Mouse (Mus musculus): ENCODE results near the gene Ndufaf8. TPM values are rescaled to one million over a fixed set of nuclear protein-coding genes. Genes with fewer than 3 reads are reported as not detected.

The Ndufaf8 gene
- polyA plus RNA-seq (2015; fragmentation: Illumina TruSeq; extraction: RNeasy Lipid Tissue Mini Kit (QIAGEN cat#74804); ENCODE audit: insufficient read depth, low replicate concordance) = 4.6 TPM

DNA sequence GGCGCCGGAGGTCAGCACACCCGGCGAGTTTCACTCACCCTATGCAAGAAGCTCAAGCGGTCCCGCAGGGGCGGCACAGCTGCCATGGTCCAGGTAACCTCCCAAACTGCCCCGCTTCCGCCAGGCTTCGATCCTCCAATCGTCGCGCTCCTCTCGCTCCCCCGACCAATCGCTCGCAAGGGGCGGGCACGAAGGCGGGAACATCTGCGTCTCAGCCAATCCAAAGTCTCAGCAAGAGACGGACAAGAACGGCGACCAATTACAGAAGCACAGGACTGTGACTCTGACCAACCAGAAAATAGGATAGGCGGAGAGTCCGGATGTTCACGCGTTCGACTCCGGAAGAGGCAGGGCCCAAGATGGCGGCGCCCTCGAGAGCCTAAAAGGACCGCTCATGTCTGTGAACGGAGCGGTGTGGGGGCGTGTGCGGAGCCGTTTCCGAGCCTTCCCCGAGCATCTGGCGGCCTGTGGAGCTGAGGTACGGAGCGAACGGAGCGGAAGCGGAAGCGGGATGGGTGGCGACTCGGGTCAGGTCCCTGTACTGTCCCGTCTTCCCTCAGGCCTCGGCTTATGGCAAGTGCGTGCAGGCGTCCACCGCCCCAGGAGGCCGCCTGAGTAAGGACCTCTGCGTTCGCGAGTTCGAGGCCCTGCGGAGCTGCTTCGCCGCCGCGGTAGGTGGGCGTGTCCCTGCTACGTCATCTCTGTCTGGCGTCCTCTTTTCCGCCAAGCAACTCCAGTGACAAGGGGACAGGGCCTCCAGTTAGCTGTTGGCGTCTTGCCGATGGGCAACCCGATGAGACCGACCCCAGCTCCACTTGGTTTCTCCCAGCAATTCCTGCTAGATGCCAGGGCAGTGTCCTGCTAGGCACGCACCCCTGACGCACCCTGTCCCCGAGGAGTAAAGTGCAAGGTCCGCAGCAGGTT lies at the start of gene Ndufaf8, which contains the start of gene Tepsin:
Gene Ndufaf8 (plus strand): TSS at position 341 of the 924 bp plus-strand sequence.
Gene Tepsin (minus strand): TSS at position 144 of the 924 bp plus-strand sequence.

DNA sequence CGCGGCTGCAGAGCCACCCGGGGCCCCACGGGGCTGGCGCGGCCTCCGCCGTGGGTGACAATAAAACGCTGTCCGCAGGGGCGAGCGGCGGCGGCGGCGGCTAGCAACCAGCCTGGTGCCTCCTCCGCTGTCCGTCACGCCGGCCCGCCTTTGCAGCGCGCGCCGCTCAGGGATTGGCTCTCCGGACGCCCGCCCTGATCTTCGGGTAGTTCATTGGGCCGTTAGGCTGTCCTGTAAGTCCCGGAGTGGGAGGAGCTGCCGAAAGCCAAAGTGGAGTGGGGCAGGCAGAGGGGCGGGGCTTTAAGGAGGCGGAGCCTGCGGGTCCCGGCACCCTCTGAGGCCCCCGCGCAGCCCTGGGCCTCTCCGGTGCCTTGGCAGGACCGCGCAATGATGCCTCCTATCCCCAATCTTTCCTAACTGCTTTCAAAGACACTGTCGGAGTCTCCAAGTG lies 12.0 kb upstream of the Ndufaf8 start, which contains the start of gene Cep131:
Gene Cep131 (minus strand): TSS at position 126 of the 451 bp plus-strand sequence.

Other genes starting within 250 kb of the Ndufaf8 start
- 18.6 TPM for gene Chmp6, start 185.5 kb upstream of the Ndufaf8 start, polyA plus RNA-seq (2015; fragmentation: Illumina TruSeq; extraction: RNeasy Lipid Tissue Mini Kit (QIAGEN cat#74804); ENCODE audit: insufficient read depth, low replicate concordance)
- gene Baiap2, start 156.2 kb upstream of the Ndufaf8 start, polyA plus RNA-seq (2015; fragmentation: Illumina TruSeq; extraction: RNeasy Lipid Tissue Mini Kit (QIAGEN cat#74804); ENCODE audit: insufficient read depth, low replicate concordance) = 4.0 TPM
- gene Aatk, start 51.8 kb upstream of the Ndufaf8 start, polyA plus RNA-seq (2015; fragmentation: Illumina TruSeq; extraction: RNeasy Lipid Tissue Mini Kit (QIAGEN cat#74804); ENCODE audit: insufficient read depth, low replicate concordance) = 1.2 TPM
- gene Cep131, start 12.1 kb upstream of the Ndufaf8 start, polyA plus RNA-seq (2015; fragmentation: Illumina TruSeq; extraction: RNeasy Lipid Tissue Mini Kit (QIAGEN cat#74804); ENCODE audit: insufficient read depth, low replicate concordance) = 1.8 TPM
- gene Tepsin, start 197 bp upstream of the Ndufaf8 start, polyA plus RNA-seq (2015; fragmentation: Illumina TruSeq; extraction: RNeasy Lipid Tissue Mini Kit (QIAGEN cat#74804); ENCODE audit: insufficient read depth, low replicate concordance) = 20.1 TPM
- gene Slc38a10, start 52.4 kb downstream of the Ndufaf8 start, polyA plus RNA-seq (2015; fragmentation: Illumina TruSeq; extraction: RNeasy Lipid Tissue Mini Kit (QIAGEN cat#74804); ENCODE audit: insufficient read depth, low replicate concordance) = 21.9 TPM
- 2.5 TPM for gene Bahcc1, start 134.0 kb downstream of the Ndufaf8 start, polyA plus RNA-seq (2015; fragmentation: Illumina TruSeq; extraction: RNeasy Lipid Tissue Mini Kit (QIAGEN cat#74804); ENCODE audit: insufficient read depth, low replicate concordance)
- gene Actg1, start 249.6 kb downstream of the Ndufaf8 start, polyA plus RNA-seq (2015; fragmentation: Illumina TruSeq; extraction: RNeasy Lipid Tissue Mini Kit (QIAGEN cat#74804); ENCODE audit: insufficient read depth, low replicate concordance) = 1,508 TPM

Measured in spleen, adult 10 weeks (tissue).